Mouse (Mus musculus): ENCODE results near the gene Klhdc8a. TPM values are rescaled to one million over a fixed set of nuclear protein-coding genes. Genes with fewer than 3 reads are reported as not detected.
A peak's percentile ranks its signal among the peaks of the same experiment; 100 is the strongest.
"Not testable (repeated sequence)": the region's sequence is repeated elsewhere in the genome, so short reads cannot be mapped to it uniquely, and the experiment has no call there.

Gene Klhdc8a
- polyA plus RNA-seq, 1 experiment from 2014 or later: 0.06 TPM

DNA sequence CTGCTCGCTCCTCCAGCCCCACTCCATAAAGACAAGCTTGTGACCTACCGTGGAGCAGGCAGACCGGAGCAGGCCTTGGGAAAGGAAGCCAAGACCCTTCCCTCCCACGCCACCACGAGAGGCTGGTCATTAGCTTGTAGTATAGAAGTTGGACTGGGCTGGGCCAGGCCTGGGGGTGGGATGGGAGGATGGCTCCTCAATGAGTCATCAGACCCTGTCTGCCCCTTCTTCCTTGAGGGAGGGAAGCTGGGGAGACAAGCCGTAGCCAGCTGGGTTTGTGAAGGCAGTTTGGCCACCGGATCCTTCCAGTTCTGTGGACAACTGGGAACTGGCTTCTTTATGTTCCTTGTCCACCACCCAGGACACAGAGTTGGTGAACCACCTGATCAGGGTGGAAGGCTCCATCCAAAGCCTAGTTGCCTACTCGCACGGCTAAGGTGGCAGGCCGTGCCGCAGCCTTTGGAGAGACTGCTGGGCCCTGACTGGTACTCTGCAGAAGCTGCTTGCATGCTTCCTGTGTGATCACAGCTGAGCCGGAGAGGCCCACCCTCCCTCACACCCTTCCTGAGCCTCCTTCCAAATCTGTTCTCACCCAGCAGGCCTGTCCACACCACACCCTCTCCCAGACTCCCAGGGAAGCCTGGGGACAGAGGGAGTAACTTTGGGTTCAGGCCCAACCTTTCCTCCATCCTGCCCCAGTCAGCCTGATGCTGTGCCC lies 47.9 kb downstream of the Klhdc8a start:
- H3K4me2 ChIP-seq: no peak overlapping the region
- DNase-seq: no peak

DNA sequence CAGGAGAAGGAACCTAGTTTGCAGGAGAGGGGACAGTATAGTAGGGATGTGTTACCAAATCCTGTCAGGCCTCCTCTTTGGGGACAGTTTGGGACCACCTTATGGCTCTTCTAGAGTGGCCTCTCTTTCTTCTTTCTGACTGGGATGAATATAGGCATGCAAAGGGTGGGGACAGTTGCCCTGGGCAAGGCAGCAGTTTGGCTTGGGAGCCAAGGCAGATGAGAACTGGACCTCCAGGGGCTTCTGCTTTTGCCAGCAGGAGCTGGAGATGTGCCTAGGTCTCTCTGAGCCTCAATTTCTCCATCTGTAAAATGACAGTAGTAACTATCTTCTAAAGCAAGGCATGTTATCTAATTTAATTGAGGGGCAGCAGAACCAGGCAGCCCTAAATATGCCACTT lies 48.5 kb downstream of the Klhdc8a start:
- DNase-seq: no peak
- 0 out of 2 replicates have a peak, but pooled peaks cover 6% of the 10 kb centered on the region for H3K27me3 ChIP-seq
- H3K27ac ChIP-seq: 0 out of 2 replicates have a peak overlapping the region, but pooled peaks have one; percentile 55

More for the DNA sequence above, 47.9 kb downstream of the Klhdc8a start:
- 71% methylated on average over 12 of the region's 12 CpGs for WGBS (ENCODE audit: insufficient replicate concordance)
- ATAC-seq (ENCODE audit: low read depth): peak; percentile 25; the same call in 1 of the 2 replicates
- H3K4me3 ChIP-seq (replicated peaks): no peak overlapping the region
- H3K27ac ChIP-seq: peak overlapping the region; percentile 55; the same call in 1 of the 2 replicates
- no peak overlapping the region for H3K9ac ChIP-seq
- 0 out of 2 replicates have a peak, but pooled peaks cover 6% of the 10 kb centered on the region for H3K27me3 ChIP-seq
- peaks cover 6% of the 10 kb centered on the region for H3K9me3 ChIP-seq (replicated peaks)
- no peaks in the 10 kb centered on the region for H3K36me3 ChIP-seq
- H3K4me1 ChIP-seq (replicated peaks): peaks cover 23% of the 10 kb centered on the region

DNA sequence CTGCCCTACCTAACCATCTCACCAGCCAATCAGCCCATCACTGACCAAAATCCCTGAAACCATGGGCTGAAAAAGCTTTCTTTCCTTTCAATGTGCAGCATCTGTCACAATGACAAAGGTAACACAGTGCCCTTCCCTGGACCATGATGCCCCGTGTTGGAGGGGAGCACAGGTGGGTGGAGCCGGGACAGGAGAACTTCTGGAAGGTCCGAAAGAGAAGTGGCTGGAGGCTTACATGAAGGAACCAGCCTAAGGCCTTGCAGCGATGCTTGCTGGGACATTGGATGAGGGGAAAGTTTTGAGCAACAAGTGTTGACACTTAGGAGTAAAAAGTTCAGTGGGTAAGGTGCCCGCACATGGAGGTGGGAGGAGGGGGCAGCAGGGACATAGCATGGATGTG lies 50.0 kb downstream of the Klhdc8a start:
- DNase-seq (no peak), ATAC-seq (ENCODE audit: low read depth) (no peak)
- H3K27me3 ChIP-seq: 0 out of 2 replicates have a peak, but pooled peaks cover 6% of the 10 kb centered on the region
- 77% methylated on average over 5 of the region's 5 CpGs for WGBS (ENCODE audit: insufficient replicate concordance)
- H3K9me3 ChIP-seq (replicated peaks): peaks cover 6% of the 10 kb centered on the region
- H3K36me3 ChIP-seq: peaks cover under 1% of the 10 kb centered on the region
- H3K9ac ChIP-seq: no peak overlapping the region
- H3K4me3 ChIP-seq (replicated peaks): no peak overlapping the region
- peaks cover 7% of the 10 kb centered on the region for H3K4me1 ChIP-seq (replicated peaks)
- H3K27ac ChIP-seq: no peak overlapping the region
- H3K4me2 ChIP-seq: no peak overlapping the region

More for the DNA sequence above, 48.5 kb downstream of the Klhdc8a start:
- Histone ChIP-seq H3K9ac (no peak overlapping the region), H3K36me3 (no peaks in the 10 kb centered on the region), H3K4me3 (replicated peaks) (no peak overlapping the region), H3K4me1 (replicated peaks) (peaks cover 16% of the 10 kb centered on the region), H3K9me3 (replicated peaks) (peaks cover 6% of the 10 kb centered on the region), H3K4me2 (no peak overlapping the region)
- ATAC-seq (ENCODE audit: low read depth): no peak

DNA sequence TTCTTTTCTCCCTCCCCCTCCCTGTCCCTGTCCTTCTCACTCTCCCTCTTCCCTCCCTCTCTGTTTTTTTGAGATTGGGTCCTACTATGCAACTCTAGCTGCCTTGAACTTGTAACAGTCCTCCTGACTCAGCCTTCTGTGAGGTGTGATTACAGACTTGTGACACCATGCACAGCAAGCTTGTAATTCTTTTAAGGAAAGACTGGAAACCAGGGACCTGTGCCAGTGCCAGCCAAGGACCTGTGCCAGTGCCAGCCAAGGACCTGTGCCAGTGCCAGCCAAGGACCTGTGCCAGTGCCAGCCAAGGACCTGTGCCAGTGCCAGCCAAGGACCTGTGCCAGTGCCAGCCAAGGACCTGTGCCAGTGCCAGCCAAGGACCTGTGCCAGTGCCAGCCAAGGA lies 50.6 kb downstream of the Klhdc8a start:
- not testable (repeated sequence) for H3K27me3 ChIP-seq; DNase-seq; H3K27ac ChIP-seq; H3K36me3 ChIP-seq; H3K4me3 ChIP-seq (replicated peaks); H3K9me3 ChIP-seq (replicated peaks); H3K9ac ChIP-seq; ATAC-seq (ENCODE audit: low read depth); H3K4me2 ChIP-seq
- peaks cover 13% of the 10 kb centered on the region for H3K4me1 ChIP-seq (replicated peaks)

DNA sequence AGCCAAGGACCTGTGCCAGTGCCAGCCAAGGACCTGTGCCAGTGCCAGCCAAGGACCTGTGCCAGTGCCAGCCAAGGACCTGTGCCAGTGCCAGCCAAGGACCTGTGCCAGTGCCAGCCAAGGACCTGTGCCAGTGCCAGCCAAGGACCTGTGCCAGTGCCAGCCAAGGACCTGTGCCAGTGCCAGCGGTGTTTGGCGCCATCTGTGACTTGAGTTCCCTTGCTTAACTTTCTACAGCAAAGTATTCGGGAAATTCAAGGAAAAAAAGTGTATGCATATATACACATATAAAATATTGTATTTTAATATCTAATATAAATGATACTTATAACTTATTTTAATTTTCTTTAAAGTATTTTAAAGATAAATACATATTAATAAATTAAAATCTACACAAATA lies 51.2 kb downstream of the Klhdc8a start:
- not testable (repeated sequence) for ATAC-seq (ENCODE audit: low read depth); H3K9me3 ChIP-seq (replicated peaks); DNase-seq; H3K27me3 ChIP-seq; H3K27ac ChIP-seq; H3K4me2 ChIP-seq; H3K9ac ChIP-seq; H3K4me3 ChIP-seq (replicated peaks)
- Histone ChIP-seq H3K4me1 (replicated peaks) (peaks cover 18% of the 10 kb centered on the region), H3K36me3 (peaks cover 12% of the 10 kb centered on the region)
- 79% methylated on average over 3 of the region's 3 CpGs for WGBS (ENCODE audit: insufficient replicate concordance)

DNA sequence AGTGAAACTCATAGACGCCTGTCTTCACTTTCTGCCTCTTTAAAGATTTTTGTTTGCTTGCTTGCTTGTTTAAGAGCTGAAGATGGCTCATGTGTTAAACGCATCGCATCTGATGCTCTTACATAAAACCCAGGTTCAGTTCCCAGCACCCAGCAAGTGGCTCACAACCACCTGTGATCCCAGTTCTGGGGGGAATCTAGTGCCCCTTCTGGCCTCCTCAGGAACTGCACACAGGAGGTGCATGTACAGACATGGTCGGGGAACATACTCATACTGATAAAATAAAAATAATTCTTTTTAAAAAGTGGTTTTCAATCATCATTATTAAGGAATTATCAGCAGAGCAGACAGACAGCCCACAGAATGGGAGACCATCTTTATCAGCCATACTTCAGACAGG lies 52.6 kb downstream of the Klhdc8a start:
- 0 out of 2 replicates have a peak, but pooled peaks cover 5% of the 10 kb centered on the region for H3K27me3 ChIP-seq
- peaks cover 27% of the 10 kb centered on the region for H3K36me3 ChIP-seq
- WGBS (ENCODE audit: insufficient replicate concordance): 80% methylated on average over 4 of the region's 4 CpGs
- no peak overlapping the region for H3K4me3 ChIP-seq (replicated peaks)
- no peak overlapping the region for H3K9ac ChIP-seq
- no peak overlapping the region for H3K27ac ChIP-seq
- DNase-seq (no peak), ATAC-seq (ENCODE audit: low read depth) (no peak)
- H3K4me2 ChIP-seq: no peak overlapping the region
- H3K4me1 ChIP-seq (replicated peaks): peaks cover 29% of the 10 kb centered on the region
- peaks cover 6% of the 10 kb centered on the region for H3K9me3 ChIP-seq (replicated peaks)

GRCm38 (mm10) chr1:132353389-132353788 lies 55.0 kb downstream of the Klhdc8a start:
- Histone ChIP-seq H3K27me3 (0 out of 2 replicates have a peak, but pooled peaks cover 2% of the 10 kb centered on the region), H3K4me1 (replicated peaks) (peaks cover 45% of the 10 kb centered on the region), H3K36me3 (peaks cover 50% of the 10 kb centered on the region), H3K9ac (no peak overlapping the region), H3K4me3 (replicated peaks) (no peak overlapping the region), H3K9me3 (replicated peaks) (peaks cover 6% of the 10 kb centered on the region), H3K27ac (peak overlapping the region; percentile 62), H3K4me2 (no peak overlapping the region)
- ATAC-seq (ENCODE audit: low read depth): no peak
- WGBS (ENCODE audit: insufficient replicate concordance): 68% methylated on average over 5 of the region's 5 CpGs
- no peak for DNase-seq

DNA sequence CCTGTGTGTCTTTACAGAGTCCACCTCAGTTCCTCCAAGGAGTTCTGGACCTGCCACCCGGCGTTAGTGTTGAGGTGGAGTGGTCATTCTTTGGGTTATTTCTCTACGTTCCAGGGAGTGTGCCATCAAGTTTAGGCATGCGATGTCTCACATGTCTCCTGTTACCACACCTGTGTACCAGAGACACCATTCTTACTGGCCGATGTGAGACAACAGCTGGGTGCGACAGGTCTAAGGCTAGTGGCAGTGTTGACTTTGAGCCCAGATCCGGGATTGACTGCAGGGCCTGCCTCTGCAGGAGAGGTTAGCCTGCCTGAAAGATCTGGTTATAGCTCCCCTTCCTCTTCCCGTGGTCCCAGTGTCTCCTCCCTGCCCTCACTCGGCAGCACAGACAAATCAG lies 55.8 kb downstream of the Klhdc8a start:
- Histone ChIP-seq H3K27me3 (no peaks in the 10 kb centered on the region), H3K4me1 (replicated peaks) (peaks cover 54% of the 10 kb centered on the region), H3K27ac (peak overlapping the region; percentile 62; the same call in 1 of the 2 replicates), H3K4me3 (replicated peaks) (no peak overlapping the region), H3K9ac (no peak overlapping the region), H3K4me2 (no peak overlapping the region), H3K36me3 (peaks cover 58% of the 10 kb centered on the region), H3K9me3 (replicated peaks) (peaks cover 6% of the 10 kb centered on the region)
- DNase-seq: no peak
- 80% methylated on average over 9 of the region's 9 CpGs for WGBS (ENCODE audit: insufficient replicate concordance)
- peak; percentile 1; the same call in 1 of the 2 replicates for ATAC-seq (ENCODE audit: low read depth)

DNA sequence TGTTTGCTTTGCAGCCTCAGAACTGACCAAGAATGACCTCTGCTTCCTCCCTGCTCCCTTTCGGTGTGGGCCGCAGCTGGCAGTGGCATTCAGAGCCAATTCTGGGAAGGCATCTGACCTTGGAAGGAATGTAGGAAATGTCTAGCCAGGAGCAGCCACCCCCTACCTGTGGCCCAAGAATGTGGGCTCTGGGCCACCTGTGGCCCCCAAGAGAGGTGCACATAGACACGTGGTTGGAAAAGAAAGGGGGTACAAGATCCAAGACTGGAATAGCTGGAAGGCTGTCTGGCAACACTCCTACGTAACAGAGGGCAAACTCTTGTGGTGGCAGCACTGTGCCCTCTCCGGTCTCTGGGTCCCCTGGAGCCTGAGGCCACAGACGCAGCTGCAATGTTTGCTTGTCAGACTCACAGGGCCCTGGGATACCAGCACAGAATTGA lies 56.8 kb downstream of the Klhdc8a start:
- H3K27ac ChIP-seq: 0 out of 2 replicates have a peak overlapping the region, but pooled peaks have one; percentile 4
- H3K9ac ChIP-seq: no peak overlapping the region
- H3K4me2 ChIP-seq: no peak overlapping the region
- H3K36me3 ChIP-seq: peaks cover 68% of the 10 kb centered on the region
- peaks cover 6% of the 10 kb centered on the region for H3K9me3 ChIP-seq (replicated peaks)
- DNase-seq (no peak), ATAC-seq (ENCODE audit: low read depth) (peak; percentile 44)
- peaks cover 63% of the 10 kb centered on the region for H3K4me1 ChIP-seq (replicated peaks)
- no peak overlapping the region for H3K4me3 ChIP-seq (replicated peaks)
- no peaks in the 10 kb centered on the region for H3K27me3 ChIP-seq
- 86% methylated on average over 6 of the region's 6 CpGs for WGBS (ENCODE audit: insufficient replicate concordance)

- ATAC-seq (ENCODE audit: low read depth): peak; percentile 21
- peak; percentile 69 for DNase-seq
- WGBS (ENCODE audit: insufficient replicate concordance): 2% methylated on average over 3 of the region's 3 CpGs
- Histone ChIP-seq H3K4me2 (no peak overlapping the region), H3K9ac (no peak overlapping the region), H3K27ac (0 out of 2 replicates have a peak overlapping the region, but pooled peaks have one; percentile 26), H3K9me3 (replicated peaks) (peaks cover 3% of the 10 kb centered on the region), H3K4me3 (replicated peaks) (no peak overlapping the region), H3K27me3 (no peaks in the 10 kb centered on the region), H3K4me1 (replicated peaks) (peaks cover 70% of the 10 kb centered on the region), H3K36me3 (peaks cover 75% of the 10 kb centered on the region)
Measured at GRCm38 (mm10) chr1:132355841-132356242, 57.4 kb downstream of the Klhdc8a start.

DNA sequence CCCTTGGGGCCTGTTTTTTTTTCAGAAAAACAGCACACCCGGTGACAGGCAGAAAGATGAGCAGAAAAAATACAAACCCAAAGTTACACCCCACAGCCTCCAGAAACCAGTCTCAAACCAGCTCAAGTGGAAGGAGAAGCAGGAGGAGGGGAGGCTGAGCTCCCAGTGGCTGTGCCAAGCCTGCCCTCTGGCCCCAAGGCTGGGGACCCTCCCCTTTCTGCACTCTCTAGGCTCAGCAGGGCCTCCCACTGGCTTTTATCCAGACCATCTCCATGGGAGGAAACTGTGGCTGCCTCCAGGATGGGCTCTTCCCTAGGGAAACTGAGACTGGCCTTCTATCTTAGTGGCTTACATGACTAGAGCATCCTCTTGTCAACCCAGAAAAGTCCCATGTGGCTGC lies 58.4 kb downstream of the Klhdc8a start:
- 79% methylated on average over 1 of the region's 1 CpGs for WGBS (ENCODE audit: insufficient replicate concordance)
- peaks cover 85% of the 10 kb centered on the region for H3K36me3 ChIP-seq

More for the DNA sequence above, 58.4 kb downstream of the Klhdc8a start:
- no peak overlapping the region for H3K9ac ChIP-seq
- ATAC-seq (ENCODE audit: low read depth) (no peak), DNase-seq (no peak)
- H3K4me1 ChIP-seq (replicated peaks): peaks cover 80% of the 10 kb centered on the region
- no peaks in the 10 kb centered on the region for H3K27me3 ChIP-seq
- no peak overlapping the region for H3K4me3 ChIP-seq (replicated peaks)
- H3K4me2 ChIP-seq: no peak overlapping the region
- H3K9me3 ChIP-seq (replicated peaks): no peaks in the 10 kb centered on the region
- H3K27ac ChIP-seq: peak overlapping the region; percentile 35; the same call in 1 of the 2 replicates

Measured in liver, embryonic 13.5 days (tissue).